Mouse (Mus musculus) ES-E14 (cell line): ENCODE measurements around the gene Rap2a.

ENCODE experiments used
- HCFC1 ChIP-seq: IDR thresholded peaks from 2 replicates; pipeline ENCODE4 v1.6.1; 2012; ENCODE audit warnings: low read length, inconsistent platforms, borderline replicate concordance; ENCODE audit not compliant: insufficient read depth
- ZNF384 ChIP-seq: IDR thresholded peaks from 2 replicates; pipeline ENCODE4 v1.6.1; 2012; ENCODE audit warnings: low read depth, low read length, inconsistent platforms

DNA sequence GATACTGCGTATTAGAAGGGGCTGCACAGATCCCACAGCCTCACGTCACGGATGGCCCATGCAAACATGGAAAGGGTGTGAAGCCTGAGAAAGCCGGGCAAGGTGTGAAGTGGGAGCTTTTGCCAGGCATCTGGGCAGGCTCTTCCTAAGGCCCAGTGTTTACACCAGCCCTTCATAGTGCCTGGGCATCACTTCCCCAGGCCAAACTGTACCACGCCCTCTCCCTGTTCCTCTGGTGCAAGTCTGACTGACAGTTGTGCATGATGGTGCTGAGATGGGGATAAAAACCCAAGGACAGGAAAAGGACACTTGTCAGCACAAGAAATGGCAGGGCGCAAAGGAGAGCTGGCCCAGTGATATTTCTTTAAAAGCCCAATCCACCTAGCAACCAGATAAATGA, 27.7 kb downstream of the Rap2a start:
- TF ChIP-seq ZNF384 (no peak), HCFC1 (no peak)
